Mouse (Mus musculus) neural tube, embryonic 10.5 days (tissue): ENCODE measurements at regions not wholly inside any gene's neighbourhood (a gene's known extent, or its start where the extent isn't known, plus 50 kb on each side); places are given as distances from the start of the nearest gene placed in this dataset.

Source experiments
- DNase-seq: peaks from one replicate; pipeline ENCODE4 v3.0.0-alpha.2; 2017; ENCODE audit warnings: low spot score; ENCODE audit errors: extremely low spot score

DNA sequence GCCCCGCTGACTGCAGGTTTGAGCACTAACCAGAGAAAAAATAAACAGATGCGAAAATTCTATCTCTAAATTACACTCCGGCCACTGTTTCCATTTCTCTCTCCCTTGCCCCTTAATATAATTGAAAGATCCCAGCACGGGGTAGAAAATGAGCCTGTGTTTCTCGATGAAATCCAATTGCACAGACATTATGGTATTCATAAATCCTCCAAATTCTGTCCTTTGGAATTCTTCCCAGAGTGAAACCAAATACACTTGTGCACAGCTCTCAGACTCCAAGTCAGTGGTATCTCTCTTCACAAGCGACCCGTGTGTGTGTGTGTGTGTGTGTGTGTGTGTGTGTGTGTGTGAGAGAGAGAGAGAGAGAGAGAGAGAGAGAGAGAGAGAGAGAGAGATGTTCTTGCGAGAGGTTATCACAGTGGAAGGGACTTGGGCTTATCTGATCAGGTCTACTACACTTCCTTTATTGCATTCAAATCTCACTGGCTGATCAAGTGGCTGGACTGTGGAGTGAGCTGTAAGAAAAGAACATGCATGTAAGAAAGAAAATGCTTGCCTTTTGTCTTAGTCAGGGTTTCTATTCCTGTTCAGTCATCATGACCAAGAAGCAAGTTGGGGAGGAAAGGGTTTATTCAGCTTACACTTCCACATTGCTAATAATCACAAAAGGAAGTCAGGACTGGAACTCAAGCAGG is 529.6 kb upstream of the Gm19410 start:
- DNase-seq, result no peak

DNA sequence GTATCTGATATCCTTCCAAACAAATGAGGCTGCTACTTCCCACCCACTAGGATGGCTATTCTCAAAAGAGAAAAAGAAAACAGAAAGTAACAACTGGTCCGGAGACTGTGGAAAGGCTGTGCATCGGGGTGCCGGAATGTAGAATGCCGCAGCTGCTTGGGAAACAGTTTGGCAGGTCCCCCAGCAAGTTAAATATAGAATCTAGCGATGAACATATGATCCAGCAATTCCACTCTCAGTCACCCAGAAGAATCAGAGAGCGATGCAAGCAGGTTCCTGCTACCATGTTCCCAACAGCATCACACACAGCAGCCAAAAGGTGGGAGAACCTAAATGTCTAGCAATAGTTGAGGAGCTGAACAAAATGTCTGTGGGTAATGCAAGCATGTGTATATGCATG is 528.3 kb upstream of the Gm19410 start:
- DNase-seq, result no peak

DNA sequence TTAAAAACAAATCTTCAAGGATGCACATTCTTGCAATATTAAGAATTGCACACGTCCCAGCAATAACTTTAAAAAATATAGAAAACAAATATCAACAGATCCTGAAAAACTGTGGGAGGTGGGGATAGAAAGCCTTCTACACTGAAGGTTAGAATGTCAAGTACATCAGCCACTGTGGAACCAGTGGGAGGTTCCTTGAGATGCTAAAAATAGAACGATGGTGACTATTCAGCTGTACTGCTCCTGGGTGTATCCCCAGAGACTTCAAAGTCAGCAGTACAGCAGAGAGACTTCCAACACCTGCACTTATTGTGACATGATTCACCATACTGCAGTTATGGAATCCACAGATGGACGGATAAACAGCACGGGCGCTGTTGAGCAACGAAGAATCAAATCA is 524.7 kb upstream of the Gm19410 start:
- DNase-seq, result no peak

DNA sequence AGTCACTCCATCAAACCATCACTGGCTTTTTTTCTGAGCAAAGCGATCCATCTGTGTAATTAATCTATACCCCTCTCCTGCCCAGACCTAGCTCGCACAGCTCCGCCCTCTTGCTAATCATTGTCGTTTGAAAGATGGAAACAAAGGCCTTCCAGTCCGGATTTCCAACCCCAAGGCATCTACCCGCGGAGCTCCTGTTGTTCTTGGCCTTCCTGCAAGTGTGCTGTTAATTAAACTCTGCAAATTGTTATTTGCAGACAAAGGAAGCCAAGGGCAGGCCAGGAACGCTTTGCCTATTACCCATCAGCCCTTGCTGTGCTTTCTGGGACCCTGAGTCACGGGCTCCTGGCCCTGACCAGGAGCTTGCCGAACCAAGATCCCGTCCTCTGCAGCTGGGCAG is 522.0 kb upstream of the Gm19410 start:
- DNase-seq, result no peak

DNA sequence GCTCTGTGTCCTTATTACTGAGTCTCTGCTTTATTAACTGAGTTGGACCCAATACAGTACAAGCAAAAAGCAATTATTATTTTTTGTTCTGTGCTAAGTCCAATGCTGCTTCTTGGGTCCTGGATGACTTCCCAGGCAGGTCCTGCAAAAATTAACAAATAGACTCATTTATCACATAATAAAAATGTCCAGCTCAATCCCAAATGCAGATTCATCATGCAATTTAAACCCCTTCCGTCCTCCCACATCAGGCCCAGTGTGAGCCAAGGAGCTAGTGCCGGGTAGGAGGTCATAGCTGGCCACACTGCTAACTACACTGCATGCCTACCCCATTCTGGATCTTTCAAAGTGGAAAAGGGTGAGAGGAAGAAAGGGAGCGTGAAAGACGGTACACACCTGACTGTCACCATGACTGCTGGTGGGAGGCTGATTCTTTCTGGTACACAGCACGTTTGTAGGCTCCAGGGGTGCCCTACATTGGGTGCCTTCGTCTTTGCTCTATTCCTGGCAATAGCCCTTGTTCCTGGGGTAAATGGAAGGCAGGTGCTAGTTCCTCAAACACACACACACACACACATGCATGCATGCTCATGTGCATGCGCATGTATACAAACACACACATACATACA is 515.7 kb upstream of the Gm19410 start:
- no peak for DNase-seq

DNA sequence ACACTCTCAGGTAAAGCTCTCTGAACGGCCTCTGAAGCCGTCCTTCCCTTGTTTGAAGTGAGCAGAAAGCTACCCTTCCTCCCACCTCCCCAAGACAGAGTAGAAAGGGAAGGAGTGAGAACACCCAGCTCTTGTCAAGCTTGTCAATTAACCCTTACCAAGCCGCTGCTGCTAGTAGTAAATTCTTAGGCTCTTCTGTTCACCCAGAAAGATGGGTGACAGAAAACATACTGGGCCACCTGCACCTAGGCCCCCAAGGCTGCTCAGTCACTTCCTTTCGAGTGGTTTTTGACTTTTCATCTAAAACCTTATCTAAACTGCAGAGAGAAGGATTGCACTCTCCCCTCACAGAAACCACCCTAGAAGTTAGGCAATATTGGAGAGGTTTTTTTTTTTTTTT is 514.9 kb upstream of the Gm19410 start:
- DNase-seq, result no peak

DNA sequence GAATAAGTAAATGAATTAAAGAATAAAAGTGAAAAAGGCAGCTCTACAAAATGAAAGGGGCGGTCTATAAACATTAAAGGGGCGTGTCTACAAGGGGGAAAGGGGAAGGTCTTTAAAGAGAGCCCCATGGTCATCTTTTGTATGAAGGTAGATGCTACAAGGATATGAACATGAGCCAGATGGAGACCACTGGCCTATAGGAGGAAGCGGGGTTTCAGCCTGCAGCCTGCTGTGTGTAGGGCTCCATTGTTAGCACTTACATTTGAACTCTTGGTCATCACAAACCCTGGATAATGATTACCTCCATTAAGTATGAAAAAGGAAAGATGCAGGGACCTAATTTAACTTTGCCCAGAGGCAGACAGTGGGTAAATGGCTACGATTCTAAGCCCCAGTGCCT is 511.6 kb upstream of the Gm19410 start:
- DNase-seq, result no peak

DNA sequence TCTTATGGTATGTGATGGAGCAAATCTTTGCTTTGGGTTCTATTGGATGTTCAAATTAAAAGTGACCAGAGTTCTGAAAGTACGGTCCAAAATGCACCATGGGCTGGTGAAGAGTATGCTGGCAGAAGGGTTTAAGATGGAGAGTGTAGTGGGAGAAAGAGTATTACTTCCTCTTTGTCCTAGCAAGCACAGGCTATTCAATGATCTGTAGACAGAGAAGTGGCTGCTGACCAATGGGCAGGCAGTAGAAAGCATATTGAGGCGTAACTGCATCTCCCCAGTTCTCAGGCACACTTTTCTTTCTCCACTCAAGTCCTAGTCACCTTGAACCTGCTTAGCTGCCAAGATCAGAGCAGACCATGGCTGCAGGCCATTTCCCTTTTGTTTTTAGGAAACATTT is 510.3 kb upstream of the Gm19410 start:
- DNase-seq, result no peak

DNA sequence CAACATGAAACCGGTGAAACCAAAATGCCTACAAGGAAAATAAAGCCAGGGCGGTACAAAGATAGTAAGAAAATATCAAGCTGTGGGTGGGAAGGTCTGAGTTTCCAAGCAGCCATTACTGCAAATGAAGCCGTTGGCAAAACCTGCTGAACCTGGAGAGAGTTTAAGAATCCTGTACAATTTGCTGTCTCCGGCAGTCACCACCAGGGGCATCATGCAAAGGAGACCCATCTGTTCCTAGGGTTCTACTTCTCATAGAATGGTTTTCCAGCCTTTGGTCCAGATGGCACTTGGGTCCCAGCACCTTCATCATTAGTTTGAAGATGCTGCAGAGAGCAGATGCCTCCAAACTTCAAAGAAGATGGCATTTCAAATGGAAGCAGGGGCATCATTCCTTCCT is 508.6 kb upstream of the Gm19410 start:
- DNase-seq, result no peak

DNA sequence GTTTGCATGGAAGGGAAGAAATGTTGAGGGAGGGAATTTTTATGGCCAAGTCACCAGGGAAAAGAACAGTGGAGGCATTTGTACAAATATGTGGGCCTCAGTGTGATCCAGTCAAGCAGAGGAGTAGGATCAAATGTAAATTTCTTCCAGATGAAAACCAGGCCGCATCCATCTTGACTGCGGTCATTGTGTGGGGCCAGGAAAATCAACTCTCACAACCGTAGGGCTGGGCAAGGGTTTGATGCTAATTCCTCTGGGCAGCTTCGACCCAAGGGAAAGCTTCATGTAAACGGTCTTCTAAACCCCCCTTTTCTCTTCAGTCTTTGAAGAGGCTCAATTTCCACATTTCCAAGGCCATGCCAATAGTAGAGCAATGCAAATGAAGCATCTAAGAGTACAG is 497.4 kb upstream of the Gm19410 start:
- DNase-seq, result no peak

DNA sequence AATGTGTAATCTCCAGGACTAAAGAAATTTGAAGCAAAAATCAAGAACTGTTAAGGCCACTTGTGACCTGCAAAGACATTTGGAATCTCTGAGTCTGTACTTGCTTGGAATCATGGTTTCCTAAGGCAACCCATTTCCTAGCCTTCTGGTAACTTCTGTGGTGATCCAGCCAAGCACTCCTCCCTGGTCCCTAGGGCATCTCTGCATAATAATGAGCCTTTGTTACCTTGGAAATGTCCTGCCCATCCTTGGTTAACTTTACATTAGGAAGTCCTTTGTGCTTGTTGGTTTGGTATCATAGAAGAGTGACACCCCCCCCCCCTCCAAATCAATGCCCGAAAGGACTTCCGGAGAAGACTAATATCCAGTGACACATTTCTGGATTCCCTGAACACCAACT is 496.6 kb upstream of the Gm19410 start:
- DNase-seq, result no peak

DNA sequence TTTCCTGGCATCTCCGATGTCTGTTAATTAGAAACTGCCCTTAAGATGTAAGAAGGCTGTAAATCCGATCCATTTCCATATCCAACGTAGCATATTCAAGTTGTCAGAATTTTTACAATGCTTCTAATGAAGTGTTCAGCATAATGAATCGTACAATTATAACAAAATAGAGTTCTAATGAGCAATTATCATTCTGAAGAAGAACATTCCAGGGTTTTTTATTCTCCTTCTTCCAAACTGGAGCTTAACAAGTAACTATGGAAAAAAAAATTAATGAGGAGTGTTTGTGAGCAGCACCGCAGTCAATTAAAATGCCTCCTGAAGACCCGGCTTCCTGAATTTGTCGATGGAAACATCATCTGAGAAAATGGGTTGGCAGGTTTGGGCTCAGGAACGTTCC is 489.6 kb upstream of the Gm19410 start:
- DNase-seq, result no peak

DNA sequence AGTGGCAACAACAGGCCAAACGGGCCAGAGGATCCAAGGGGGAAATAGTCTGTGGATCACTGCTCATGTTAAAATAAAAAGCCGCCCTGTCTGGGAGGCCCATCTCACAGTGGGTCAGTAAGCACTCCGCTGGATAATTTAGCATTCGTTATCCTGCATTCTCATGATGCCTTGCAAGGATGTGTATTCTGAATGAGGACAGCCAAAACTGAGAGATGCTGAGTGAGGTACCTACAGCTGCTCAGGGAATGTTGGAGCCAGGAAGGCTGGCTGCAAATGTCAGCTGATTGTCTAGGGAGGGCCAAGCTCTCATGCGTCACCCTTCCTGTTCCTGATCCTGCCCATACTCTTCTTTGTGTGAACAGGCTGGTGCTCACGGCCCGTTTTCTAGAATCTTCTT is 489.1 kb upstream of the Gm19410 start:
- no peak for DNase-seq

DNA sequence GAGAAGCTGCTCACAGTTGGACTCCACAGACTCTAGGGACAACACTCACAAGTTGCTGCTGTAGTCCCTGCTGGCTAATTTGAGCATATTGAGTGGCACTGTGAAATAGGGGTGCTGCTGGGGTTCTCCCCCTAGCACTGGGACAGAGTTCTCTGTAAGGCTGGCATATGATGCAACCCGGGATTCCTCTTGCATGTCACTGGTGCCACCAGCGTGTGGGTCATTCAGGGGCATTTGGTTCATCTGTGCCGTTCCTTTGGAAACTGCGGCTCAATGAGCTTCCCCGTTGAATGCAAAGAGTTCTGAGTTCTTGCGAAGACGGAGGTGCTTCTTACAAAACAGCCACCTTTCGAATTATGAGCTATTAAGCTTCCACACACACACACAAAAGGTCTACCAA is 486.6 kb upstream of the Gm19410 start:
- DNase-seq, result no peak

DNA sequence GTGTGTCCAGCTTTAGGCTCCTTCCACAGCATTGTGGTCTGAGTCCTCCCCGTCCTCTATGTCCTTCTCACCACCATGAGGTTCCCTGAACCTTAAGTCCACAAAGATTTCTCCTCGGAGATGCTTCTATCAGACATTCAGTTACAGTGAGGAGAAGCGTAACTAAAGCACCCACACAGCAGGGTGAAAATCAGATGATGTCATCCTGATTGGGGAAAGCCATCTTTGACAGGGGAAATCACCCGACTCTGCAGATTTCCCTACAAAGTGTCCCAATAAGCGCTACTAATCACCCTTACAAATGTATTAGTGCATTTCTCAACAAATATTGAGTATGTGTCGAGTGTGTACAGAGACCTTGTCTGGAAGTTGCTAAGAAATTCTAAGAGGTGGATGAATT is 484.8 kb upstream of the Gm19410 start:
- no peak for DNase-seq

DNA sequence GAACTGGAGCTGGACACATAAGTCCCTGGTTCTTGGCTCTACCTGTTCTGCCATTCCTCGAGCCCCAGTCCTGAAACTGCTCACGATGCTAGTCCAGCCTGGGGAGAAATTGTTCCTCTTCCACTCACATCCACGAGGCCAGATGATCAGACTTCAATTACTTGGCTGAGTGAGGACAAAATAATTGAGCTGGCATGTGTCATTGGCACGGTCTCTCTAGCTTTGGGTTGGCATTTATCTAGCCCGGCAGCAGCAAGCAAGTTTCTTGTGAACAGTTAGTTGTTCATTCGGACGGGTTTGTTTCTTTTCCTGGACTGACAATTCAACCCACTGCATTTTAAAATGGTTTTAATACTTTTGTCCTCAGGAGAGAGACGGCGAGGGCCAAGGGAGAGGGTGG is 482.2 kb upstream of the Gm19410 start:
- no peak for DNase-seq

DNA sequence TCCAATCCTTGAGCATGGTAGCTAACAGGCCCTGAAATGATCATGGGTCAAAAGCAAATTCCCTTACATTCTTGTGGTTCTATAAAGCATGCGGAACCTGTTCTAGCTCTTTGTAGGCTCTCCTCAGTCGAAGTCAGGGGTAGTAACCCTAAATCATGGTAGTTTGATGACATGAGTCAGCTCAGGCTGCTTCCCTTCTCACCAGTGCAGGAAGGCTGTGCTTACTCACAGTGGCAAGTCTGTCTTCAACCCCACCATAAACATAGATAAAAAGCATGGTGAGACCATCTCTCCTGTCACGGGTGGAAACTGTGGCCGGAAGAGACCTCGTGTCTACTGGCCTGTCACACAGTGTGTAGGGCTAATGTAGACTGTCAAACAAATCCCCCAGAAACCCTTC is 476.6 kb upstream of the Gm19410 start:
- DNase-seq, result no peak

DNA sequence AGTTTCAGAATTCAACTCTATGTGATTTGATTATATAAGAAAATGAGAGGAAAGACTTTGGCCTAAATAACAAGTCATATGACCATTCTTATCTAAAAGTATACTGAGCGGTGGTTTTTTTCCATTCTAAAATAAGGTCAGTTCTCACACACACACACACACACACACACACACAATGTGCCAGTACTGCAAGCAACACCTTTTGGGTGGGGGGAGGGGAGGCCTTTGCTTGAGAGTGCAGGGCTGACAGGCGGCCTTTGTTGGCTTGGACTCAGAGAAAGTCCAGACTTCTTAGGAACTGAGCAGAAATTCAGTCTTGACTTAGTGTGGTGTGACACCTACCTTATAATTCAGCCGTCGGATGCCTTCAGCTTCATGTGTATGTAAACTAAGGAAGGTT is 475.6 kb upstream of the Gm19410 start:
- no peak for DNase-seq

DNA sequence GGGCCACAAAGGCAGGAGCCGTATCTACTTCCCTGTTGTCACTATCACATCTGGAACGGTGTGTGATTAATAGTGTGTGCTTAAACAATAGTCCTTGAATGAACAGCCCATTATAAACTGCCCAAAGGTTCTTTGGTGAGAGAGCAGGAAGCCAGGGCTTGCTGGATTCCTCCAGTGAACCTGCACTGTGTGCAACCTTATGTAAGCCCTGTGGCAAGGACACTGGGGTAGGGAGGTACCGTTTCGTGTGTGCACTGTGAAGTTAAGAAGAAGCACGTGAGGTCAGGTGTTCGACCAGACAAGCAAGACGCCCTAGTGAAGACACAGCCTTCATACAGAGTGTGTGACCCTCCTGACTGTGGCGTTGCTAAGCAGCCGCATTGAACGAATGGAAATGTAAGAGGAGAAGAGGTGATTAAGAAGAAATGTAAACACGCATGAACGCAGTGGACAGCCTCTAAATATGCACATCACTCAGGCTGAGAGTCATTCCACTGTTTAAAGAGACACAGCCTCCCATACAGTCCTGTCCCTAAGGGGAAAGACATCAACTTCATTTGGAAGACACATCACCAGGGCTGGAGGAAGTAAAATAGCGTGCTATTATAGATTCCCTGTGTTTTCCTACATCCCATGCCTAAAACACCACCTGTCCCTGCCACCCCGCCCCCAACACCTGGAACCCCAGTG is 472.0 kb upstream of the Gm19410 start:
- no peak for DNase-seq

DNA sequence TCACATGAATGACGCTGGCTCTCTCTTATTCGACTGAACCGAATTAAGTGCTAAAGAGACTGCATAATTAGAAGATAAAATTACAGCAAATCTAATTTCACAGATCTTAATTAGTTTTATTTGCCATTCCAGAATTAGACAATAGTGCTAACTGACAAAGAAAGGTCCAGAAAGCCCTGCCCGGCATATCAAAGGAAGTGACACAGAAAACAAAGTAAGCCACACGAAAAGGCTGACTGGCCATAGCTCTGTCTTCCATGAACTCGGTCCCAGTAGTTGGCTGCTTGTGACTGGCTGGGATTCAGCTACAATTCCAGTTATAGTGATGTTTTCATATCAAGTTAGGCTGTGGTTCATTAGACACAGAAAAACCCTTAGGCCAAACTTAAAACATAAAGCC is 468.7 kb upstream of the Gm19410 start:
- no peak for DNase-seq

DNA sequence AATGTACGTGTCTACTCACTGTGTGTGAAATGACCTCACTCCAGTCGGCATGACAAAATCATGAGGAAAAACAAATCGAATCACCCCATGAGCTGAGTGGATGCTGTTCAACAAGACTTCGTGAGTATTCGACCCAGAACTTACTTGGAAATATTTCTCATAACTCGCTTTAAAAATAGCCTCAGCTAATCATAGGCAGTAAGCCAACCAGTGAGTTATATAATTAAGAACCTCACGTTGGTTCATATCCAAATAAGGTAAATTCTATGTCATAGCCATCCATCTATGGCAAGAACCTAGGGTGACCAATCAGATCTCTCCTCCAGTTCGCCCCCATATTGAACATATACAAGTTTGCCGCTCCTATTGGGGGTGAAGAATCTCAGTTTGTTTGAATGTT is 466.5 kb upstream of the Gm19410 start:
- DNase-seq, result no peak

DNA sequence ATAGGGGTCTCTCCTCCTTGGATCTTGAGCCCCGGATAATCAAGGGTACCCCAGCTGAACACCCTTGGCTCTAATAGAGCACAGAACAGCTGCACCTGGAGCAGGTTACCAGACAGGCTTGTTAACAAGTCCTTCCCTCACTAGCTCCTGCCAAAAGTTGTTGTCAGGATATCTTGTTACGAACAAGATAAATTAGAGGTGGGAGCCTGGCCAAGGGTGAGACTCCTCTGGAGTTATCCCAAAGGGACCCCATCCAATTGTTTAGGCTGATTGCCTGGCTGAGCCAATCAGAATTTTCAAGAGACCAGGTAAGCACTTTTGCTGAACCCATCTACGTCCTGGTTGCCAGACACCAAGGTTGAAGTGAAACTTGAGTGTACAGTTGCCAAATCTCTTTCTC is 465.2 kb upstream of the Gm19410 start:
- no peak for DNase-seq

DNA sequence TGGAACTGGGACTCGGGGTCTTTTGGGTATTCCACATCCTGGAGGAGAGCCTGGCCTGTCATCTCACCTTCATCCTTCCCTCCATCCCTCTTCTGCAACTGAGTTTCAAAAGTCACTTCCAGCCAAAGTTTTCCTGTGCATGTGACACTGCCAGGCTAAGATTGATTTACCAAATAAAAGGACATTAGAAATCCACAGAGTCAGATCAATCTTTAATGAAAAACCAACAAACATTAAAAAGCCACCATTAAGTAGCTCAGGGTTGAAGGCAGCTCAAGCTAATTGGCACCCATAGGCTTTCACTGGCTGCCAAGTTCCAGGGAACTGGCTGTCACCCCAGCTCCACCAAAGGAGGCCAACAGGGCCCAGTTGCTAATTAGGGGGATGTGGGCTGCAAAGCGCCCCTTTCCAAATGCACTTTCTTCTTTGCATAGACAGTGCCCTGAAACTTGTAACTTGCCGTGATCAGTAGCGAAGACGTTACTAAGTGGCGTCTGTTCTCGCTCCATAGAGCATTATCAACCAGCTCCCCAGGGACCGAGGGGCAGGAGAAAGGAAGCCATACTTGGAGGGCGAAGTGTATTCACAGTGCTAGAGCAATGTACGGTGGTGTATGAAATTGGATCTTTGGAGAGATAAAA is 464.6 kb upstream of the Gm19410 start:
- DNase-seq, result no peak
